Mouse (Mus musculus) c-Kit-negative CD71-positive TER-119-positive erythroid progenitor cells, embryonic 14.5 days (primary cell): ENCODE measurements at regions not wholly inside any gene's neighbourhood (a gene's known extent, or its start where the extent isn't known, plus 50 kb on each side); places are given as distances from the start of the nearest gene placed in this dataset.
"Not testable (repeated sequence)": the region's sequence is repeated elsewhere in the genome, so short reads cannot be mapped to it uniquely, and the experiment has no call there.

Experiments used
- DNase-seq: peaks from one replicate; pipeline ENCODE4 v3.0.0-alpha.2; 2013; ENCODE audit warnings: low read depth, low spot score

- DNase-seq, result no peak
Observed at GRCm38 (mm10) chr1:185933623-185934022, 183.5 kb downstream of the Lyplal1 start.

- DNase-seq, result no peak
Observed at GRCm38 (mm10) chr1:185937026-185937425, 180.1 kb downstream of the Lyplal1 start.

GRCm38 (mm10) chr1:185939914-185940313, 177.2 kb downstream of the Lyplal1 start:
- no peak for DNase-seq

GRCm38 (mm10) chr1:185940511-185940910, 176.6 kb downstream of the Lyplal1 start:
- DNase-seq, result no peak

GRCm38 (mm10) chr1:185951163-185951562, 165.9 kb downstream of the Lyplal1 start:
- no peak for DNase-seq

GRCm38 (mm10) chr1:185955821-185956220, 161.3 kb downstream of the Lyplal1 start:
- DNase-seq, result not testable (repeated sequence)

GRCm38 (mm10) chr1:185957557-185957956, 159.6 kb downstream of the Lyplal1 start:
- no peak for DNase-seq

GRCm38 (mm10) chr1:185958276-185958675, 158.8 kb downstream of the Lyplal1 start:
- DNase-seq, result no peak

GRCm38 (mm10) chr1:185962606-185963005, 154.5 kb downstream of the Lyplal1 start:
- no peak for DNase-seq

- DNase-seq, result no peak
Observed at GRCm38 (mm10) chr1:185963773-185964172, 153.3 kb downstream of the Lyplal1 start.

- DNase-seq, result no peak
Observed at GRCm38 (mm10) chr1:185964426-185964825, 152.7 kb downstream of the Lyplal1 start.

GRCm38 (mm10) chr1:185967227-185967626, 149.9 kb downstream of the Lyplal1 start:
- no peak for DNase-seq

- DNase-seq, result no peak
Observed at GRCm38 (mm10) chr1:185967816-185968215, 149.3 kb downstream of the Lyplal1 start.

- no peak for DNase-seq
Observed at GRCm38 (mm10) chr1:185968642-185969041, 148.5 kb downstream of the Lyplal1 start.

- no peak for DNase-seq
Observed at GRCm38 (mm10) chr1:185969231-185969630, 147.9 kb downstream of the Lyplal1 start.

- no peak for DNase-seq
Observed at GRCm38 (mm10) chr1:185977075-185977474, 140.0 kb downstream of the Lyplal1 start.

GRCm38 (mm10) chr1:185989432-185989831, 127.7 kb downstream of the Lyplal1 start:
- DNase-seq, result no peak

- not testable (repeated sequence) for DNase-seq
Observed at GRCm38 (mm10) chr1:186000066-186000465, 117.0 kb downstream of the Lyplal1 start.

GRCm38 (mm10) chr1:186013413-186013812, 103.7 kb downstream of the Lyplal1 start:
- DNase-seq, result no peak

GRCm38 (mm10) chr1:186014166-186014565, 102.9 kb downstream of the Lyplal1 start:
- DNase-seq, result no peak

- no peak for DNase-seq
Observed at GRCm38 (mm10) chr1:186015831-186016561, 101.1 kb downstream of the Lyplal1 start.

GRCm38 (mm10) chr1:186017547-186017946, 99.6 kb downstream of the Lyplal1 start:
- no peak for DNase-seq

GRCm38 (mm10) chr1:186019511-186019910, 97.6 kb downstream of the Lyplal1 start:
- no peak for DNase-seq

- no peak for DNase-seq
Observed at GRCm38 (mm10) chr1:186031951-186032350, 85.2 kb downstream of the Lyplal1 start.
